Mouse (Mus musculus) bone marrow macrophage, adult 2 months (primary cell): ENCODE results near the gene Ybx2.

ENCODE experiments used
- CTCF ChIP-seq: IDR thresholded peaks from 2 replicates; pipeline ENCODE4 v1.5.1; 2012; ENCODE audit warnings: low read depth, mild to moderate bottlenecking, low read length, moderate library complexity
- POLR2A ChIP-seq: IDR thresholded peaks from 2 replicates; pipeline ENCODE4 v1.6.1; 2012; ENCODE audit warnings: mild to moderate bottlenecking, low read depth, low read length, borderline replicate concordance

DNA sequence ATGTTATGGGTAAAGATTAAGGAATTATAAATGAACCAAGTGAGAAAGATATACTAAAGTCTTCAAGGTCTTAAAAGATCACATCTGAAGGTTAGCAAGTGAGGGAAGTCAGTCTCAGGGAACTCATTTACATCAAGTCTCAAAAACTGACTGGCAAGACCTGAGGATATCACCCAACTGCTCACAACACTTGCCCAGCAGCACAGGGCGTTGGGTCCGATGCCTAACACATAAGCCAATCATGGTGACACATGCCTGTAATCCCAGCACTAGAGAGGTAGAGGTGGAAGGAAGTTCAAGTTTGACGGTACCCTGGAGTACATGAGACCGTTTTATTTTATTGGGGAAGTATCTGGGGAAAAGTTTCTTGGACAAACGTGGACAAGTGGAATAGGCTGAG is 17.5 kb upstream of the Ybx2 start:
- TF ChIP-seq POLR2A (no peak), CTCF (no peak)
